ENCODE assay signal across 24 mouse cellular contexts in genomic region chr13:107984641-107985040, GRCm38 (mm10).
"Had no signal": no experiment of that assay in that cellular context is flagged by ENCODE, and none has a peak within 500 bp of the region (broad histone marks: within the 10 kb centered on the region; RNA-seq: fewer than 3 reads in every experiment).

No protein-coding gene starts in this region.

- H3K9ac ChIP-seq: intestine, embryonic 15.5 days; kidney, embryonic 15.5 days; limb, embryonic 12.5 days; liver, embryonic 12.5 days; liver, embryonic 15.5 days; lung, embryonic 15.5 days; neural tube, embryonic 12.5 days; neural tube, embryonic 15.5 days; stomach, embryonic 15.5 days had no signal

- H3K27ac ChIP-seq: intestine, embryonic 15.5 days; kidney, embryonic 15.5 days; limb, embryonic 12.5 days; liver, embryonic 12.5 days; liver, embryonic 15.5 days; lung, embryonic 15.5 days; midbrain, embryonic 10.5 days; neural tube, embryonic 12.5 days; neural tube, embryonic 15.5 days; stomach, embryonic 15.5 days had no signal

- ATAC-seq: intestine, embryonic 15.5 days; liver, embryonic 12.5 days had no signal

- H3K36me3 ChIP-seq: intestine, embryonic 15.5 days; kidney, embryonic 15.5 days; limb, embryonic 12.5 days; liver, embryonic 12.5 days; liver, embryonic 15.5 days; lung, embryonic 15.5 days; midbrain, embryonic 10.5 days; neural tube, embryonic 12.5 days; neural tube, embryonic 15.5 days; stomach, embryonic 15.5 days had no signal

- H3K4me3 ChIP-seq: intestine, embryonic 15.5 days; kidney, embryonic 15.5 days; limb, embryonic 12.5 days; liver, embryonic 12.5 days; liver, embryonic 15.5 days; lung, embryonic 15.5 days; megakaryocyte, embryonic 14.5 days; midbrain, embryonic 10.5 days; neural tube, embryonic 12.5 days; neural tube, embryonic 15.5 days; stomach, embryonic 15.5 days had no signal

- H3K4me1 ChIP-seq: intestine, embryonic 15.5 days; kidney, embryonic 15.5 days; limb, embryonic 12.5 days; liver, embryonic 12.5 days; liver, embryonic 15.5 days; lung, embryonic 15.5 days; midbrain, embryonic 10.5 days; neural tube, embryonic 12.5 days; neural tube, embryonic 15.5 days; stomach, embryonic 15.5 days had no signal

- H3K9me3 ChIP-seq: intestine, embryonic 15.5 days; kidney, embryonic 15.5 days; limb, embryonic 12.5 days; liver, embryonic 12.5 days; liver, embryonic 15.5 days; lung, embryonic 15.5 days; midbrain, embryonic 10.5 days; neural tube, embryonic 12.5 days; neural tube, embryonic 15.5 days; stomach, embryonic 15.5 days had no signal

- H3K27me3 ChIP-seq: intestine, embryonic 15.5 days; kidney, embryonic 15.5 days; limb, embryonic 12.5 days; liver, embryonic 12.5 days; liver, embryonic 15.5 days; lung, embryonic 15.5 days; neural tube, embryonic 12.5 days; neural tube, embryonic 15.5 days; stomach, embryonic 15.5 days had no signal

- DNase-seq: kidney, adult 11 months; kidney, adult 8-10 months; kidney, postnatal 10 days; kidney, postnatal 36 days; layer of hippocampus, postnatal 36 days; liver; lung, adult 18-20 months; lung, postnatal 10 days; lung, postnatal 36 days; midbrain, embryonic 14.5 days; spleen, adult 18-20 months; thymus, adult 18-20 months; thymus, postnatal 36 days had no signal

- H3K4me2 ChIP-seq: intestine, embryonic 15.5 days; kidney, embryonic 15.5 days; limb, embryonic 12.5 days; liver, embryonic 12.5 days; liver, embryonic 15.5 days; lung, embryonic 15.5 days; neural tube, embryonic 12.5 days; neural tube, embryonic 15.5 days; stomach, embryonic 15.5 days had no signal
